In the genomic region with DNA sequence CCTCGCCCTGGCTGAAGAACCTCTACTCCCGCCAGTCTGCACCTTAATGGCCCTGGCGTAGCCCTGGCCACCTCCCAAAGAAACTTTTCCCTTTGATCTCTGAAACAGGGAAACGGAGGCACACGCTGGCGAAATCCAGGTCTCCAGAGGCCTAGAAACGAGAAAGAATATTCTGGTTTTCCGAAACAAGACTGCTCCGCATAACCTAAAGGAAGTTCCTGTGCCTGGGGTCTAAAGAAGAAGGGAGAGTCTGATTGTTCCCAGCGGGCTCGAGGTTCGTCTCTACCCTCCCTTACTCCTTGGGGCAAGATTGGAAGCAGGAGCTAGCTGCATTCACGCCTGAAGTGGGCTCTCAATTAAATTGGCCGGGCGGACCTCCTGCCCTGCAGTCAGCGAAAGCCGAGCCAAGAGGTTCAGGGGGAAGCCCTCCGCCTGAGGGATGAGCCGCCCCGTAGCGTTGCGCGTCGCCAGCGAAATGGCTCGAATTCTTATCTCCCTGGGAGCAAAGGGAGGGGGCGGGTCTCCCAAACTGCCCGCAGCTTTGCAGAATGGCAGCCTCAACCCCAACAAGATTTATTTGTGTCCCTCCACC, we compare ENCODE assay signal across 10 mouse cellular contexts. TPM values are rescaled to one million over a fixed set of nuclear protein-coding genes. Genes with fewer than 3 reads are reported as not detected.
A peak's percentile ranks its signal among the peaks of the same experiment; 100 is the strongest.
DNase-seq lines count a peak whose midpoint lies in the region; ATAC-seq and TF ChIP-seq lines count a peak whose summit lies in the region.
"Had no signal": no experiment of that assay in that cellular context is flagged by ENCODE, and none has a peak within 500 bp of the region (broad histone marks: within the 10 kb centered on the region; RNA-seq: fewer than 3 reads in every experiment).

No protein-coding gene starts in this region.

- peaks cover 100% of the 10 kb centered on the region for H3K27me3 ChIP-seq in forebrain, embryonic 10.5 days (ENCODE audit: poor library complexity, severe bottlenecking)
- H3K27me3 ChIP-seq in forebrain, postnatal 0 days (ENCODE audit: insufficient read depth, low read length), result peaks cover 93% of the 10 kb centered on the region
- peaks cover 58% of the 10 kb centered on the region for H3K27me3 ChIP-seq in ES-Bruce4 (ENCODE audit: control insufficient read depth, insufficient read depth, low read length, poor library complexity, severe bottlenecking)
- peaks cover 90% of the 10 kb centered on the region for H3K27me3 ChIP-seq in forebrain, embryonic 14.5 days (replicated peaks; ENCODE audit: control insufficient read depth, insufficient read depth, low read length)
- H3K27me3 ChIP-seq in midbrain, embryonic 11.5 days (ENCODE audit: control insufficient read depth, insufficient read depth, low read length), result peaks cover 99% of the 10 kb centered on the region

- no peaks in the 10 kb centered on the region for H3K36me3 ChIP-seq in forebrain, embryonic 10.5 days (replicated peaks)
- H3K36me3 ChIP-seq in forebrain, postnatal 0 days (ENCODE audit: insufficient read depth), result no peaks in the 10 kb centered on the region
- H3K36me3 ChIP-seq in ES-Bruce4 (ENCODE audit: control insufficient read depth, insufficient read depth, low read length, poor library complexity, severe bottlenecking), result no peaks in the 10 kb centered on the region
- no peaks in the 10 kb centered on the region for H3K36me3 ChIP-seq in forebrain, embryonic 14.5 days (ENCODE audit: control insufficient read depth, insufficient read depth, low read length)
- H3K36me3 ChIP-seq in midbrain, embryonic 11.5 days (ENCODE audit: control insufficient read depth, insufficient read depth, low read length), result no peaks in the 10 kb centered on the region

- no peak overlapping the region for H3K9ac ChIP-seq in forebrain, postnatal 0 days
- no peak overlapping the region for H3K9ac ChIP-seq in ES-Bruce4 (ENCODE audit: low read depth, poor library complexity, severe bottlenecking)
- H3K9ac ChIP-seq in forebrain, embryonic 14.5 days (ENCODE audit: low read length), result no peak overlapping the region
- no peak overlapping the region for H3K9ac ChIP-seq in midbrain, embryonic 11.5 days (ENCODE audit: low read length)

- TF ChIP-seq POLR2A in ES-Bruce4 (IDR thresholded peaks at IDR 0.05; ENCODE audit: insufficient read depth, low read length), result no peak

- peaks cover 70% of the 10 kb centered on the region for H3K4me1 ChIP-seq in forebrain, embryonic 10.5 days
- H3K4me1 ChIP-seq in forebrain, postnatal 0 days (ENCODE audit: insufficient read depth), result no peaks in the 10 kb centered on the region
- no peaks in the 10 kb centered on the region for H3K4me1 ChIP-seq in ES-Bruce4 (ENCODE audit: control insufficient read depth, insufficient read depth, low read length)
- no peaks in the 10 kb centered on the region for H3K4me1 ChIP-seq in forebrain, embryonic 14.5 days (ENCODE audit: control insufficient read depth, insufficient read depth, low read length)
- H3K4me1 ChIP-seq in midbrain, embryonic 11.5 days (ENCODE audit: control insufficient read depth, insufficient read depth, low read length), result peaks cover 11% of the 10 kb centered on the region

- TF ChIP-seq CTCF in forebrain, postnatal 0 days (IDR thresholded peaks at IDR 0.05; ENCODE audit: low read depth), result no peak
- no peak for TF ChIP-seq CTCF in ES-Bruce4 (IDR thresholded peaks at IDR 0.05; ENCODE audit: low read depth, low read length)

- peak overlapping the region; percentile 43 for H3K4me3 ChIP-seq in forebrain, embryonic 10.5 days
- H3K4me3 ChIP-seq in forebrain, postnatal 0 days (ENCODE audit: low read depth, low read length), result no peak overlapping the region; the same call in 1 of the 2 replicates
- H3K4me3 ChIP-seq in ES-Bruce4 (ENCODE audit: low read depth, low read length), result peak overlapping the region; percentile 32
- no peak overlapping the region; the same call in 1 of the 2 replicates for H3K4me3 ChIP-seq in forebrain, embryonic 14.5 days (ENCODE audit: low read depth, low read length)
- no peak overlapping the region for H3K4me3 ChIP-seq in midbrain, embryonic 11.5 days (ENCODE audit: low read depth, low read length)

- peak; percentile 60 for DNase-seq in forebrain, embryonic 10.5 days (ENCODE audit: extremely low spot score, low spot score)
- no peak for DNase-seq in forebrain, postnatal 0 days
- DNase-seq in forebrain, embryonic 14.5 days (ENCODE audit: low spot score), result no peak
- DNase-seq in midbrain, embryonic 11.5 days (ENCODE audit: low spot score, missing footprints), result peak; percentile 95
- DNase-seq in adrenal gland, adult 8-10 months, result no peak
- no peak for DNase-seq in left cerebral cortex, postnatal 36 days (ENCODE audit: low spot score in 2 of 2)
- DNase-seq: thymus, postnatal 25 days had no signal

- no peak overlapping the region for H3K4me2 ChIP-seq in forebrain, postnatal 0 days (ENCODE audit: low read depth)
- H3K4me2 ChIP-seq in forebrain, embryonic 14.5 days (ENCODE audit: low read length), result peak overlapping the region; percentile 12
- H3K4me2 ChIP-seq in midbrain, embryonic 11.5 days, result 0 out of 2 replicates have a peak overlapping the region, but pooled peaks have one; percentile 7

- H3K9me3 ChIP-seq in forebrain, embryonic 10.5 days, result no peaks in the 10 kb centered on the region
- H3K9me3 ChIP-seq in forebrain, postnatal 0 days (ENCODE audit: low read length), result no peaks in the 10 kb centered on the region
- no peaks in the 10 kb centered on the region for H3K9me3 ChIP-seq in ES-Bruce4 (replicated peaks; ENCODE audit: control insufficient read depth, insufficient read depth, low read length, poor library complexity, severe bottlenecking)
- no peaks in the 10 kb centered on the region for H3K9me3 ChIP-seq in forebrain, embryonic 14.5 days (replicated peaks; ENCODE audit: control insufficient read depth, low read length)
- no peaks in the 10 kb centered on the region for H3K9me3 ChIP-seq in midbrain, embryonic 11.5 days (ENCODE audit: control insufficient read depth, low read length)

- no peak for TF ChIP-seq EP300 in ES-Bruce4 (IDR thresholded peaks at IDR 0.05; ENCODE audit: insufficient read depth, low read depth, low read length)

- intact Hi-C loops in left cerebral cortex, postnatal 36 days (cut with DNase I), result loop anchor here (5.0 kb wide), 1 partner anchor 32 kb away; the partner anchor contains the start of gene Tfap2a

- peak overlapping the region; percentile 56 for H3K27ac ChIP-seq in forebrain, embryonic 10.5 days
- no peak overlapping the region for H3K27ac ChIP-seq in forebrain, postnatal 0 days (ENCODE audit: low read depth, low read length)
- no peak overlapping the region for H3K27ac ChIP-seq in ES-Bruce4 (ENCODE audit: insufficient read depth, low read length)
- no peak overlapping the region for H3K27ac ChIP-seq in forebrain, embryonic 14.5 days (ENCODE audit: low read depth, low read length)
- H3K27ac ChIP-seq in midbrain, embryonic 11.5 days (ENCODE audit: low read depth, low read length), result no peak overlapping the region

- no peak for ATAC-seq in forebrain, postnatal 0 days
- ATAC-seq in forebrain, embryonic 14.5 days, result no peak
- ATAC-seq in midbrain, embryonic 11.5 days (ENCODE audit: low FRiP score), result no peak
- ATAC-seq in CD4-positive, CD25-positive, alpha-beta regulatory T cell, adult 4 months, result no peak

- WGBS in forebrain, embryonic 10.5 days, result under 1% methylated on average over 28 of the region's 28 CpGs
- 1% methylated on average over 28 of the region's 28 CpGs for WGBS in forebrain, postnatal 0 days
- 0% methylated on average over 28 of the region's 28 CpGs for WGBS in forebrain, embryonic 14.5 days
- WGBS in midbrain, embryonic 11.5 days, result under 1% methylated on average over 28 of the region's 28 CpGs

RNA-seq across cellular contexts. Expression of gene Tfap2a, which starts 33.2 kb away (rescaled TPM):
- 5.1 and 5.3 TPM in 2 replicates for polyA plus RNA-seq in forebrain, embryonic 10.5 days (2016; fragmentation: Nextera tagmentation; extraction: Ambion mirVana)
- 0.38 TPM in 1 of 2 replicates, not detected in the other for total RNA-seq in forebrain, postnatal 0 days (2014; rRNA removed)
- 0.18 and 0.28 TPM in 2 replicates for polyA plus RNA-seq in forebrain, postnatal 0 days (2015; fragmentation: Nextera tagmentation; extraction: Ambion mirVana)
- polyA plus RNA-seq in ES-Bruce4 (2011; ENCODE audit: insufficient read depth, insufficient read length, low read depth, missing spikeins), result 1.5 and 1.9 TPM in 2 replicates
- polyA plus RNA-seq in forebrain, embryonic 14.5 days (2014; fragmentation: Nextera tagmentation; extraction: Ambion mirVana), result 0.20 and 0.41 TPM in 2 replicates
- 3.0 and 4.7 TPM in 2 replicates for polyA plus RNA-seq in midbrain, embryonic 11.5 days (2014; fragmentation: Nextera tagmentation; extraction: Ambion mirVana)
- under 1 TPM; 0.14 to 0.41 (median 0.26) TPM for total RNA-seq in adrenal gland, adult 8-10 months (2022)
- polyA plus RNA-seq in CD4-positive, CD25-positive, alpha-beta regulatory T cell, adult 4 months (2017; shearing (Covaris generic)), result under 1 TPM in 1 of 2 experiments, not detected in 1; 0.20 TPM
- total RNA-seq in left cerebral cortex, postnatal 36 days (2021), result under 1 TPM; 0.45 to 0.62 TPM
- polyA plus RNA-seq: liver, embryonic 16.5 days had no signal

Comparison
In these comparisons a context has a peak if more than half of its experiments do, and no peak if none do; other contexts are left out.
1. DNase-seq: peak in forebrain, embryonic 10.5 days (single experiment) and midbrain, embryonic 11.5 days (single experiment); none in forebrain, postnatal 0 days (single experiment), forebrain, embryonic 14.5 days (single experiment), adrenal gland, adult 8-10 months (single experiment) and left cerebral cortex, postnatal 36 days (0 of 2).
2. H3K4me3 ChIP-seq: peak in forebrain, embryonic 10.5 days (single experiment) and ES-Bruce4 (single experiment); none in forebrain, postnatal 0 days (single experiment), forebrain, embryonic 14.5 days (single experiment) and midbrain, embryonic 11.5 days (single experiment).